Mouse (Mus musculus): Measurements from ENCODE around the gene Lysmd3.

The Lysmd3 gene

GRCm38 (mm10) chr13:81675333-81675732 is 17.9 kb downstream of the Lysmd3 start:
- no peak for DNase-seq (ENCODE audit: low spot score)

DNA sequence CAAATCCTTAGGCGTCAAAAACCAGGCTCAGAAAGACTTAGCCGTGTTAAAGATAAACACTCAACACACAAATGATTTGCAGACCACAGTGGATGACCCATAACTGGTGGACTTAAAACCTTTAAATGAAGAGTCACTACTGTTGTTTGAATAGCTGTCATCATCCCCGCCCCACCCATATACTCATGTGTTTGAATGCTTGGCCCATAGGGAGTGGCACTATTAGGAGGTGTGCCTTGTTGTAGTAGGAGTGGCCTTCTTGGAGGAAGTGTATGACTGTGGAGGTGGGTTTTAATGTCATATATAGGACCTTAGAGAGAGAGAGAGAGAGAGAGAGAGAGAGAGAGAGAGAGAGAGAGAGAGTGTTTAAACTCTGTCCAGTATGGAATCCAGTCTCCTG is 25.6 kb downstream of the Lysmd3 start:
- no peak for DNase-seq (ENCODE audit: low spot score)

DNA sequence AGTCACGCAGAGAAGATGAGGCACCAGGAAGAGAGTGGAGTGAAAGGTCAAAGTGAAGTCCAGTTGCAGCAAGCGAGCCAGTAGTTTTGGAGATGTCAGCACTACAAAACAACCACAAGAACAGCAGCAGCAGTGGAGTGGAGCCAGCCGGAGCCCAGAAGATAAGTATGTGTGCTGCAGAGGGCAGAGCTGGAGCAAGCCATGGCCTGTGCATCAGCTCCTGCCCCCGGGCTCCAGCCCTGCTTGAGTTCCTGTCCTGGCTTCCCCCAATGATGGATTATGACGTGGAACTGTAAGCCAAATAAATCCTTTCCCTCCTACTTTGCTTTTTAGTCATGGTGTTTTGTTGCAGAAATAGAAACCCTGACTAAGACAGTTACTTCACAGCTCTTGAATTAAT is 26.8 kb downstream of the Lysmd3 start:
- DNase-seq (ENCODE audit: low spot score), result no peak

- no peak for DNase-seq (ENCODE audit: low spot score)
These were observed 27.4 kb downstream of the Lysmd3 start for GRCm38 (mm10) chr13:81684884-81685283.

GRCm38 (mm10) chr13:81689587-81689986 is 32.1 kb downstream of the Lysmd3 start:
- DNase-seq (ENCODE audit: low spot score), result no peak

GRCm38 (mm10) chr13:81690477-81690876 is 33.0 kb downstream of the Lysmd3 start:
- DNase-seq (ENCODE audit: low spot score), result no peak

DNA sequence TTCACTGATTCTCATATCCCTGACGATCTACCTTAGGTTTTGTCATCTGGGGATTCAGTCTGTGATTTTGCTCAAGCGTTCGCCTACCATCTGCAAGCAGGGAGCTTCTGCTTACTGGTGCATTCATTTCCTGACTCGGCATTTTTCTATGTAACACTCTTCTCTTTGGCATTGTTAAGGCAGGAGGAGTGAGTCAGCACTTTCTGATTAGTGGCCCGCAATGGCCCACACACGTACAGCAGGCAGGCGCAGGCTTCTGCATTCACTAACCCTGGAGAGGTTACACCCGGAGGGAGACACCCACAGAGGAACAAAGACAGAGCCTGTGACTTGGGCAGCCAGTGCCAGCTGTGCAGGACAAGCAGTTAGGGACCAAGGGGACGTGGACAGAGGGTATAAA is 34.1 kb downstream of the Lysmd3 start:
- no peak for DNase-seq (ENCODE audit: low spot score)

GRCm38 (mm10) chr13:81694446-81694845 is 37.0 kb downstream of the Lysmd3 start:
- no peak for DNase-seq (ENCODE audit: low spot score)

DNA sequence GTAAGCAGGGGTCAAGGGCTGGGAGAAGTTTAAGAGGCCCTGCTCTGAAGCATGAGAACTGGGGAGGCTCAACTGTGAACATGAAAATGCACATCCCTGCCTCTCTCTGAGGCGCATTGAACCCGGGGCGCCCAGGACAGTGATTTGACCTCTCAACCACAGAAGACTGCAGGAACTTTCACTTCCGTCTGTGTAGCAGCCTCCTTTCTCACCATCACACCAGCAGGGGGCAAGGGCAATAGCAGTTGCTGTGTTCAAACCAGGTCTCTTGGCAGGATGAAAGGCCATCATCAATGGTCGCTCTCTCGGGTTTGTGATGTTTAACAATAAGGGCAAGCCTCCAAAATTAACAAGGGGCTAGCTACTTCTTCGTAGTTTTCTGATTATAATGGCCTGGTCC is 45.7 kb downstream of the Lysmd3 start:
- DNase-seq (ENCODE audit: low spot score), result no peak

DNA sequence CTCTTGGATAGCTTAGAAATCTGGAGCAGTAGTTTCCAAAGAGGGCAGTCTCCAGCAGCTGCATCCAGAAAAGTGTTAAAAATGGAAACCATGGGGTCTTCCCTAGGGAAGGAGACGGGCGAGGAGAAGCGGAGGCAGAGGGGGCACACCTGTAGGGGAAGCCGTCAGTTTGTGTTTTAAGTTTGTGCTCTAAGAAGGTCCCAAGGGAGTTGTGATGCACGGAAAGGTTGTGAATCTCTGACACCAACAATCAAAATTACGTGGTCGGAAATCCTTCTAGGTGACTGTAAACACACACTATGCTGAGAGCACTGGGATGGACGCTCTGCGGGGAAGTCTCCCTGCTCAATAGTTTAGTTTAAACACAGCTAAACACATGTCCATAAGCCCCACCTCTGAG is 46.2 kb downstream of the Lysmd3 start:
- DNase-seq (ENCODE audit: low spot score), result no peak

DNA sequence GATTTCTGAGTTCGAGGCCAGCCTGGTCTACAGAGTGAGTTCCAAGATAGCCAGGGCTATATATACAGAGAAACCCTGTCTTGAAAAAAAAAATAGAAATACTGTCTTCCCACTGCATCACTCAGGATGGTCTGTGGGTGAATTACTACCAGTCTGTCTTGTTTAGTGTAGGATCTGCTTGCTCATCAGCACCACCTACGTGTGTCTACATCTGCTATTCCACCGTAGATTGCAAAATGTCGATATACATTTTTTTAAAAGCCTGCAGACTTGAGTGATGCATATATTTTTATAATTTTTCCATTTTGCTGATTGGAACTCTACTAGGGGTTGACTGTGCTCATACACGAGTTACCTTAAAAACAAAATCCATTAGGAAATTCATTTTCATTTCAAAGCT is 48.8 kb downstream of the Lysmd3 start:
- DNase-seq (ENCODE audit: low spot score), result no peak

- DNase-seq (ENCODE audit: low spot score), result no peak
These were observed 52.3 kb downstream of the Lysmd3 start for GRCm38 (mm10) chr13:81709805-81710204.

DNA sequence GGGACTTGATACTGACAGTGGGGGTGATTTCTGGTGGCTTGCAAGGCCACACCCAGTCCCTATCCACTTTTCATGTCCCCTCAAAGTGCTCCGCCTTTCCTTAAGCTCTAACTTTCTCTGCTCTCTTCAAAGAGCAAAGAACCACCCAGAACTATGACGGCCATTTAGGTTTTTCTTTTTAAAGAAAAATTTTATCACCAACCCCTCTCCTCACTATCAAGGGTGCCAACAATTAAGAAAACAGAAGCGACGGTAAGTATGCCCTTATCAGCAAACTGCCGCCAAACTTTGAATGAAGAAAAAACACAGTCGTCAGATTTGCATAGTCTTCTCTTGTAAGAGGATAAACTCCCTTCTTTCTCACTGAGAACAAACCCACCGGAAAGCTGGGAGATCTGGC is 52.8 kb downstream of the Lysmd3 start:
- no peak for DNase-seq (ENCODE audit: low spot score)

- DNase-seq (ENCODE audit: low spot score), result peak; percentile 97
These were observed 53.5 kb downstream of the Lysmd3 start, which contains the start of the genes Polr3g and Mblac2 for GRCm38 (mm10) chr13:81710775-81711545. Gene Polr3g (minus strand): TSS chr13:81711013. Gene Mblac2 (plus strand): TSS chr13:81711341.

GRCm38 (mm10) chr13:81711546-81712371 is 54.3 kb downstream of the Lysmd3 start:
- peak; percentile 8 for DNase-seq (ENCODE audit: low spot score)

DNA sequence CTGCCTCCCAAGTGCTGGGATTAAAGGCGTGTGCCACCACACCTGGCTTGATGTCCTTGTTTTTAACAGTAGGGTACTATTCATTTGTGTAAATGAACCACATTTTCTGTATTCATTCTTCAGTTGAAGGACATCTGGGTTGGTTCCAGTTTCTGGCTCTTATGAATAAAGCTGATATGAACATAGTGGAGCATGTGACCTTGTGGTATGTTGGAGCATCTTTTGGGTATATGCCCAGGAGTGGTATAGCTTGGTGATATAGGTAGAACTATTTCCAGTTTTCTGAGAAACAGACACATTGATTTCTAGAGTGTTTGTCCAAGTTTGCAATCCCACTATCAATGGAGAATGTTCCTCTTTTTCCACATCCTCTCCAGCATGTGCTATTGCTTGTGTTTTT is 56.4 kb downstream of the Lysmd3 start:
- DNase-seq (ENCODE audit: low spot score), result no peak
